Mouse (Mus musculus): Measurements from ENCODE around the gene Trex1.

The Trex1 gene

DNA sequence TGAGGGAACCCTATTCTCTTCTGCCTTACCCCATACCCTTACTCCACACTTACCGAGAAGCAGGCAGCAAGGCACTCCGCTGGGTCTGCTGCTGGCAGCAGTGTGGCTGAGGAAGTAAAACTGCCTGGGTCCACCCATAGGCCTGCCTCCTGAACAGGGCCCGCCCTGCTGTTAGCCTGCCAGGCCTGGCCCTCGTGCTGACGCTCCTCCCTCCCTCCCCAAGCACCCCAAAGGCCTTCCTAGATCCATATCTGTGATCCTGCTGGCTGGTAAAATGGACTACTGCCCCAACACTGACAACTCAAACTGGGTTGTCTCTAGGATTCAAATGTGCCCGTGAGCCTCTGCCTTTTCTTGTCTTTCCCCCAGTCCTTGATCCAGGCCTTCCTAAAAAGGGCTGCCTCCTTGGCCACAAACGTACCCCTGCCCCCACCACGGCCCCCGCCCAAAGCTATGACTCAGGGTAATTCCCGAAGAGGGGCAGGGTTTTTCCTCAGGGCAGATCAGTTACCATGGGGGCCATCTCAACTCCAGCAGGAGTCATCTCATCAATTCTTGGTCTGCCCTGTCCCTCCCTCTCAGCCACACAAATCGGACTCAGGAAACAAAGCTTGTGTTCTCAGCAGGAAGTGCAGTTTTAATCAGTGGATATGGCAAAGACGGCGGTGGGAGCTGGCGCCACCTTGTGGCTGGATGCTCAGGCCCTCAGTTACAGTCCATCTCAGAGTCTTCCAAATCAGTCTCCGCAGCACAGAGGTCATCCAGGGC lies at the start of gene Trex1:
TSS of gene Trex1 (minus strand) at position 599 of the 768 bp plus-strand sequence.
- peak; percentile 91 for DNase-seq (ENCODE audit: low spot score)

GRCm38 (mm10) chr9:109107341-109107740 lies 47.8 kb upstream of the Trex1 start:
- DNase-seq (ENCODE audit: low spot score) = no peak

DNA sequence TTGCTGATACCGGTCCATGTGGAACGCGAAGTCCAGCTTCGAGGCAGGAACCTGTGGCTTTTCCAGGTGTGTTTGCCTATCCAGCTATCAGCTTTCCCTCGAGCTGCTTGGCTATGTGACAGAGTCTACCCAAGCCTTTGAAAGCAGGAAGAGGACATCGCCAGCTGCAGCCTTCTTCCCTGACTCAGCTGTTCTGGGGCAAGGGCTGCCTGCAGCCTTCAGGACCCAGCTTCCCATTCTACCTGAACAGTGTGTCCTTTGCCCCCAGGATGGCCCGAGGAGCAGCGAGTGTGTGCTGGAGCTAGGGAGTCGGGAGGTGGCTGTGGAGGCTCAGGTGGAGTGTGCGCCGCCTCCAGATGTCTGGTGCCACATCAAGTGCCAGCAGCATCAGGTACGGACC lies 46.1 kb upstream of the Trex1 start:
- no peak for DNase-seq (ENCODE audit: low spot score)

DNA sequence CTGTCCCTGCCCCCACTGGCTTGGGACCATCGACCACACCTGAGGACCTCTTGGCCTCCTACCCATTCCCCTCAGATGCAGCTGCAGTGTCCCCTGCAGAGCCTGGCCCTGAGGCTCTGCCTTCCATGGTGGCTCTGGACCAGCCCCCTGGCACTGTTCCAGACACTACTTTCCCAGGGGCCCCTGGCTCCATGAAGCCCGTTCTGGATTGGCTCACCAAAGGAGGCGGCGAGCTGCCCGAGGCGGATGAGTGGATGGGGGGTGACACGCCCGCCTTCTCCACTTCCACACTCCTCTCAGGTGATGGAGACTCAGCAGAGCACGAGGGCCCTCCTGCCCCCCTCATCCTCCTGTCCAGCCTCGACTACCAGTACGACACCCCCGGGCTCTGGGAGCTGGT lies 45.5 kb upstream of the Trex1 start:
- DNase-seq (ENCODE audit: low spot score) = no peak

DNA sequence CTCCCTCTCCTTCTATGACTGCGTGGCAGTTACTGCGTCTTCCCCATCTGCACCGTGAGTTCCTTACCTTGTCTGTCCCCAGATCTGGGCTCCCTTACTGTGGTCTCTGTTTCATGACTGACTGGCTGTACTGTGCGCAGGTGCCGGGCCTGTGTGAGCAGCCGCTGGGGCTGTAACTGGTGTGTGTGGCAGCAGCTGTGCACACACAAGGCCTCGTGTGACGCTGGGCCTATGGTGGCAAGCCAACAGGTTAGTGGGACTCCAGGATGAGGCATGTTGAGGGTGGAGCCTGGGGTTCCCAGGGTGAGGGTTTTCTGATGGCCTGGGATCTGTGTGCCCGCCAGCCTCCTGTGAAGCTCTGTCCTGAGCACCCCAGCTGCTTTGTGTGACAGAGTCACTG lies 44.5 kb upstream of the Trex1 start:
- DNase-seq (ENCODE audit: low spot score) = no peak

- no peak for DNase-seq (ENCODE audit: low spot score)
Measured at GRCm38 (mm10) chr9:109103250-109103649, 43.7 kb upstream of the Trex1 start.

GRCm38 (mm10) chr9:109102541-109102940 lies 43.0 kb upstream of the Trex1 start:
- DNase-seq (ENCODE audit: low spot score) = no peak

DNA sequence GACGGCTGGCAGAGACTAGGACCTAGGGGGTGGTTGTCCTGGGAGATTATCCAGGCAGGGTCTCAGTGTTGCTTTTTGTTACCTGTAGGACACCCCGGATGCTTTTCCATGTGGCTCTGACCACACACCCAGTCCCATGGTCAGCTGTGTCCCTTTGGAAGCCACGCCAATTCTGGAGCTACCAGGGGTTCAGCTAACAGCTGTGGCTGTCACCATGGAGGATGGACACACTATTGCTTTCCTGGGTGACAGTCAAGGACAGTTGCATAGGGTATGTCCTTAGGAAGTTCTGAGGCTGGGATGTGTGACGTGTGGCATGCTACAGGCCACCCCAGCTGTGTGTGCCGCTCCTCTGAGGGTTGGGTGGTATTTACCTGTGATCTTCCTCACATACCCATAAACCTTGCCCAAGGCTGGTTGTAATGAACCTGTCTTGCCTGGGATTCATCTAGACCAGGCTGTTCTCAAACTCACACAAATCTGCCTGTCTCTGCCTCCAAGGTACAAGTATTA lies 42.5 kb upstream of the Trex1 start:
- no peak for DNase-seq (ENCODE audit: low spot score)

- DNase-seq (ENCODE audit: low spot score) = no peak
Measured at GRCm38 (mm10) chr9:109100307-109100928, 40.9 kb upstream of the Trex1 start.

- peak; percentile 66 for DNase-seq (ENCODE audit: low spot score)
Measured at GRCm38 (mm10) chr9:109098969-109099368, 39.4 kb upstream of the Trex1 start.

GRCm38 (mm10) chr9:109098366-109098765 lies 38.8 kb upstream of the Trex1 start:
- DNase-seq (ENCODE audit: low spot score) = no peak

GRCm38 (mm10) chr9:109097831-109098230 lies 38.3 kb upstream of the Trex1 start:
- DNase-seq (ENCODE audit: low spot score) = no peak

- no peak for DNase-seq (ENCODE audit: low spot score)
Measured at GRCm38 (mm10) chr9:109097291-109097690, 37.8 kb upstream of the Trex1 start.

- no peak for DNase-seq (ENCODE audit: low spot score)
Measured at GRCm38 (mm10) chr9:109096856-109097255, 37.3 kb upstream of the Trex1 start.

DNA sequence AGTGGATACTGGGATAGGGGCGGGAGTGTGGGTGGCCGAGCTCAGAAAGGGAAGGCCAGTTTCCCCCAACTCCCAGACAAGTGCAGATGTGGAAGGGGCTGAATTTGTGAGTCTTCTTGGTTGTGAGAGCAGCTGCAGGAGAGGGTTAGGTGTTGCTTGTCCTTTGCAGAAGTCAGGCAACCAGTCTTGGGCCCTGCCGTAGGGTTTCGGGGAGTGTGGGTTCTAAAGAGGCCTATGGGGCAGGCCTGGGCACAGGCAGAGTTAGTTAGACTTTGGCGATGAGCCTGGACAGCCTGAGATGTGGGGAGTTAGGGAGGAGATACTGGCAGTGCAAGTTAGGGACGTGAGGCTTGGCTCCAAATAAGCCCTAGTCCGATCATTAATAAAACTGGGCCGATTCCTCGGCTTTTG lies 36.7 kb upstream of the Trex1 start:
- peak; percentile 35 for DNase-seq (ENCODE audit: low spot score)

DNA sequence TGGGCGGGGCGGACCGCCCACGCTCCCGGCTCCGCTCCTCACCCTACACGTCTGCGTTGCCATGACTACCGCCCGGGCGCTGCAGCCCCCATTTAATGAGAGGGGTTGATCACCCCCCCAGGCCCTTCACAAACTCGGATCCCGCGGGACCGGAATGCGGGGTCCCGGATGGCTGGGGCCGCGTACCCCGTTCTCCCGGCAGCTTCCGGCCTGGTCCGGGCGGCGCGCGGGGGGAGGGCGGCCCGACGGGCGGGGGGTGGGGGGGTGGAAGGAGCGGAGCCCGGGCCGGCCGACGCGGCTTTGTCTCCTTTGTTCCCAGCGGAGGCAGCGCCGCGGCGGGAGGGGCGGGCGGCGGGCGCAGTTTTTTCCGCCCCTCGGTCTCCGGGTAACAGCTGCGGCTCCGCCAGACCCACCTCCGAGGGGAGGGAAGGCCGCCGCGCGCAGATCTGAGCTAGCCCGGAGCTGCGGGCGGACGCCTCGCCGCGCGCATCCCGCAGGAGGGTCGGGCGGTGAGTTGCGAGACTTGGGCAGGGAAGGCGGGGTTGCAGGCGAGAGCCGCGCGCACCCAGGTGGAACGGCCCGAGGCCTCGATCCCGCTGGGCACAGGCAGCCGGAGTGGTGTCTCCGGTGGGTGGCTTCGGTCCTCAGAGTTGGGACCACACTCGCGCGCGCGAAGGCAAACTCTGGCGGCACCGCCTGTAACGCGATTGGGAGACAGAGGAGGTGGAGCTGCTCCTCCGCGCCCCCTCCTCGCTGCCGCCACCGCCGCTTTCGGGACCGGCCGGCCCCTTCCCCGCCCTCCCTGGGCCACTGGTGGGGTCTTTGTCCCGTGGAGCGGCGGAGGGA lies 35.8 kb upstream of the Trex1 start, which contains the start of gene Plxnb1:
TSS of gene Plxnb1 (plus strand) at position 253 of the 846 bp plus-strand sequence.
- peak; percentile 70 for DNase-seq (ENCODE audit: low spot score)

- DNase-seq (ENCODE audit: low spot score) = peak; percentile 71
Measured at GRCm38 (mm10) chr9:109094553-109095136, 35.1 kb upstream of the Trex1 start.

DNA sequence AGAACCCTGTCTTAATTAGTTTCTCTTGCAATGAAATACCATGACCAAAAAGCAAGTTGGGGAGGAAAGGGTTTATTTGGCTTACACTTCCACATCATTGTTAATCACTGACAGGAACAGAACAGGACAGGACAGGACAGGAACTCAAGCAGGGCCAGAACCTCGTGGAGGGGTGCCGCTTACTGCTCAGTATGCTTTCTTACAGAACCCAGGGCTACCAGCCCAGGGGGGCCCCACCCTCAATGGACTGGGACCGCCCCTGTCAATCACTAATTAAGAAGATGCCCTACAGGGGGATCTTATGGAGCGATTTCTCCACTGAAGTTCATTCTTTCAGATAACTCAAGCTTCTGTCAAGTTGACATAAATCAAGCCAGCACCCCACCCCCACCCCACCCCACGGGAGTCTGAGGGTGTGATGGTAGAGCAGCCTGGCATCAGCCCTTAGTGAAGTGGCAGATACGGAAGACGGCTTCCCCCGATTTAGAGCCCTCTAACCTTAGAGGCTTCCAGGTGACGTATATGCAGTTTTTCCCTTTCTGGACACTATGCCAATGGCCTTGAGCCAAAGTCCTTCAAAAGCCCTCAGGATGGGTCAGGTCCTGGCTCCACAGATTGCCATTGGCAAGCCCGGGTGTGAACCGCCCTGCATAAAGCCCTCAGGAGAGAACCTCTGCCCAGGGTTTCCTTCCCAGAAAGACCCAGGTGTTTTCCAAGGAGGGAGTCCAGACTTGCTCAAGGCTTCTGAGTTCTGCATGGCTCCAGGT lies 34.4 kb upstream of the Trex1 start:
- no peak for DNase-seq (ENCODE audit: low spot score)

- no peak for DNase-seq (ENCODE audit: low spot score)
Measured at GRCm38 (mm10) chr9:109092799-109093198, 33.3 kb upstream of the Trex1 start.

GRCm38 (mm10) chr9:109091802-109092201 lies 32.3 kb upstream of the Trex1 start:
- DNase-seq (ENCODE audit: low spot score) = peak; percentile 62

DNA sequence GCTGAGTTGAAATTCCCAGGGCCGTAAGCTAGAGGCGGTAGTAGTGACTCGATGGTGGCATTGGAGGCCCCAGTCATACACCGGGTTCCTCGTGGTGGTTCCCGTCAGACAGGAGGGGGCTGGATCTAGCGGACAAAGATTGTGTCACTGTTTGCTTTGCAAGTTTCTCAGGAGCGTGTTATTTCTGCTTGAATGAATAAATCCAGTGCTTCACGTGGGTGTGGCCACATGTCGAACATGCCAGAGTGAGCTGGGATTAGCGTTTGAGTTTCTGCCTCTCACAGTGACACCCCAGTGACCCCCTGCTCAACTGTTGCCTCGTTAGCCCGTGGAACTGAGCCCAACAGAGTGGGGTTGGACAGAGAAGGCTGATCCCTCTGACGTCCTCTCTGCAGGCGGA lies 30.9 kb upstream of the Trex1 start:
- DNase-seq (ENCODE audit: low spot score) = peak; percentile 58

Measured in urinary bladder, postnatal 14 days (tissue).